In the genomic region with DNA sequence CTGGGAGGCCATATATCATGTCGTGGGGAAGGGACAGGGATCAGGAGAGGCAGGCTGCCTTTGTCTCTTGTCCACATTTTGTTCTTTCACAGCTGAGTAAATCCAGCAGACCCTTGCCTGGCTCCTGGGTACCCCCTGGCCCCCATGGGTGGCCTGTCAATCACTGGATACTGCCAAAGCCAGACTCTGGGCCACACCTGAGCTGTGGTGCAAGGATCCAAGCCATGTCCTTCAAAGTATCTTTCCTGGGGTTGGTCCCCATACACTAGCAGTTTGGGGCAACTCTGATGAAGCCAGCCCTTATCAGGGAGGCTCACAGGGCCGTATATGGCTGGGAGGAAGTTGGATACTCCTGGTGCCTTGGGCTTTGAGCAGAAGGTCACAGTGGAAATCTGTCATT, we compare ENCODE assay signal across 10 mouse cellular contexts. TPM values are rescaled to one million over a fixed set of nuclear protein-coding genes. Genes with fewer than 3 reads are reported as not detected.
A peak's percentile ranks its signal among the peaks of the same experiment; 100 is the strongest.
DNase-seq lines count a peak whose midpoint lies in the region; ATAC-seq and TF ChIP-seq lines count a peak whose summit lies in the region.
"Had no signal": no experiment of that assay in that cellular context is flagged by ENCODE, and none has a peak within 500 bp of the region (broad histone marks: within the 10 kb centered on the region; RNA-seq: fewer than 3 reads in every experiment).

No protein-coding gene starts in this region.

- H3K36me3 ChIP-seq in forebrain, embryonic 12.5 days (replicated peaks): peaks cover 16% of the 10 kb centered on the region
- H3K36me3 ChIP-seq in hindbrain, embryonic 15.5 days: peaks cover 3% of the 10 kb centered on the region
- peaks cover 12% of the 10 kb centered on the region for H3K36me3 ChIP-seq in neural tube, embryonic 12.5 days

- DNase-seq in layer of hippocampus, adult 2 months (ENCODE audit: low spot score in 2 of 2): no peak
- DNase-seq in layer of hippocampus, adult 18-20 months (ENCODE audit: low spot score in 2 of 2): no peak
- no peak for DNase-seq in adrenal gland, postnatal 4 days (ENCODE audit: low spot score in 2 of 2)
- DNase-seq in gastrocnemius, adult 8-10 months (ENCODE audit: low spot score in 2 of 2): no peak
- DNase-seq in embryo, embryonic 9.5 days (ENCODE audit: extremely low spot score): no peak
- DNase-seq: right cerebral cortex, postnatal 4 days had no signal

- peaks cover 65% of the 10 kb centered on the region for H3K4me1 ChIP-seq in forebrain, embryonic 12.5 days
- H3K4me1 ChIP-seq in hindbrain, embryonic 15.5 days (replicated peaks): peaks cover 90% of the 10 kb centered on the region
- peaks cover 71% of the 10 kb centered on the region for H3K4me1 ChIP-seq in neural tube, embryonic 12.5 days

- no peak for TF ChIP-seq CTCF in layer of hippocampus, adult 2 months (conservative IDR thresholded peaks at IDR 0.05)

- H3K4me2 ChIP-seq in forebrain, embryonic 12.5 days: peak overlapping the region; percentile 92
- peak overlapping the region; percentile 66 for H3K4me2 ChIP-seq in hindbrain, embryonic 15.5 days
- peak overlapping the region; percentile 89 for H3K4me2 ChIP-seq in neural tube, embryonic 12.5 days (replicated peaks)

- H3K9ac ChIP-seq in forebrain, embryonic 12.5 days: peak overlapping the region; percentile 96
- peak overlapping the region; percentile 70 for H3K9ac ChIP-seq in hindbrain, embryonic 15.5 days
- peak overlapping the region; percentile 92 for H3K9ac ChIP-seq in neural tube, embryonic 12.5 days

- no peaks in the 10 kb centered on the region for H3K27me3 ChIP-seq in forebrain, embryonic 12.5 days
- H3K27me3 ChIP-seq in hindbrain, embryonic 15.5 days: no peaks in the 10 kb centered on the region
- H3K27me3 ChIP-seq in neural tube, embryonic 12.5 days (replicated peaks): no peaks in the 10 kb centered on the region

- no peak overlapping the region; the same call in 1 of the 2 replicates for H3K4me3 ChIP-seq in layer of hippocampus, adult 2 months
- peak overlapping the region; percentile 61 for H3K4me3 ChIP-seq in forebrain, embryonic 12.5 days (replicated peaks)
- H3K4me3 ChIP-seq in hindbrain, embryonic 15.5 days: peak overlapping the region; percentile 44
- peak overlapping the region; percentile 62 for H3K4me3 ChIP-seq in neural tube, embryonic 12.5 days

- H3K27ac ChIP-seq in layer of hippocampus, adult 2 months: peak overlapping the region; percentile 94
- peak overlapping the region; percentile 98 for H3K27ac ChIP-seq in forebrain, embryonic 12.5 days
- peak overlapping the region; percentile 93 for H3K27ac ChIP-seq in hindbrain, embryonic 15.5 days (replicated peaks)
- peak overlapping the region; percentile 57 for H3K27ac ChIP-seq in neural tube, embryonic 12.5 days

- no peak for ATAC-seq in forebrain, embryonic 12.5 days (ENCODE audit: low FRiP score)
- no peak for ATAC-seq in hindbrain, embryonic 15.5 days (ENCODE audit: low FRiP score, low read depth)
- ATAC-seq in neural tube, embryonic 12.5 days (ENCODE audit: low FRiP score, low read depth): no peak

- H3K9me3 ChIP-seq in forebrain, embryonic 12.5 days: no peaks in the 10 kb centered on the region
- no peaks in the 10 kb centered on the region for H3K9me3 ChIP-seq in hindbrain, embryonic 15.5 days
- no peaks in the 10 kb centered on the region for H3K9me3 ChIP-seq in neural tube, embryonic 12.5 days

- WGBS in forebrain, embryonic 12.5 days: 50% methylated on average over 2 of the region's 2 CpGs
- 17% methylated on average over 2 of the region's 2 CpGs for WGBS in hindbrain, embryonic 15.5 days
- 45% methylated on average over 2 of the region's 2 CpGs for WGBS in neural tube, embryonic 12.5 days

RNA-seq across cellular contexts. Expression of a gene that starts 19.1 kb away (rescaled TPM):
- under 1 TPM; 0.18 to 0.34 TPM for total RNA-seq in layer of hippocampus, adult 2 months (2021)
- under 1 TPM in 1 of 2 experiments, not detected in 1; 0.48 TPM for total RNA-seq in layer of hippocampus, adult 18-20 months (2021)
- polyA plus RNA-seq in forebrain, embryonic 12.5 days (2016; fragmentation: Nextera tagmentation; extraction: Ambion mirVana): 1.7 and 2.4 TPM in 2 replicates
- 0.79 and 0.95 TPM in 2 replicates for polyA plus RNA-seq in hindbrain, embryonic 15.5 days (2015; fragmentation: Nextera tagmentation; extraction: Ambion mirVana)
- 2.4 and 2.6 TPM in 2 replicates for polyA plus RNA-seq in neural tube, embryonic 12.5 days (2016; fragmentation: Nextera tagmentation; extraction: Ambion mirVana)
- 1 to 10 TPM; 6.2 to 7.8 TPM for total RNA-seq in adrenal gland, postnatal 4 days (2021)
- under 1 TPM in 3 of 4 experiments, not detected in 1; 0.13 to 0.27 (median 0.18) TPM for total RNA-seq in gastrocnemius, adult 8-10 months (2022)

RNA-seq across cellular contexts. Expression of a gene that starts 23.9 kb away (rescaled TPM):
- total RNA-seq in layer of hippocampus, adult 2 months (2021): 10 to 100 TPM; 89.7 to 90.5 TPM
- total RNA-seq in layer of hippocampus, adult 18-20 months (2021): 100 to 1,000 TPM; 100 to 108 TPM
- polyA plus RNA-seq in forebrain, embryonic 12.5 days (2016; fragmentation: Nextera tagmentation; extraction: Ambion mirVana): 180 and 222 TPM in 2 replicates
- polyA plus RNA-seq in hindbrain, embryonic 15.5 days (2015; fragmentation: Nextera tagmentation; extraction: Ambion mirVana): 116 and 122 TPM in 2 replicates
- polyA plus RNA-seq in neural tube, embryonic 12.5 days (2016; fragmentation: Nextera tagmentation; extraction: Ambion mirVana): 177 and 208 TPM in 2 replicates
- total RNA-seq in adrenal gland, postnatal 4 days (2021): 10 to 100 TPM; 38.3 to 62.3 TPM
- 10 to 100 TPM; 11.1 to 18.9 (median 12.8) TPM for total RNA-seq in gastrocnemius, adult 8-10 months (2022)

RNA-seq across cellular contexts. Expression of a gene that starts 56.5 kb away (rescaled TPM):
- total RNA-seq in layer of hippocampus, adult 2 months (2021): 1 to 10 TPM; 1.0 to 2.2 TPM
- total RNA-seq in layer of hippocampus, adult 18-20 months (2021): 1 to 10 TPM; 1.7 to 1.8 TPM
- polyA plus RNA-seq in forebrain, embryonic 12.5 days (2016; fragmentation: Nextera tagmentation; extraction: Ambion mirVana): 0.26 and 0.38 TPM in 2 replicates
- 2.1 and 2.4 TPM in 2 replicates for polyA plus RNA-seq in hindbrain, embryonic 15.5 days (2015; fragmentation: Nextera tagmentation; extraction: Ambion mirVana)
- polyA plus RNA-seq in neural tube, embryonic 12.5 days (2016; fragmentation: Nextera tagmentation; extraction: Ambion mirVana): 0.09 and 0.13 TPM in 2 replicates
- not detected for total RNA-seq in adrenal gland, postnatal 4 days (2021)
- total RNA-seq in gastrocnemius, adult 8-10 months (2022): not detected
- total RNA-seq: gastrocnemius, postnatal 25 days had no signal

Comparison
In these comparisons a context has a peak if more than half of its experiments do, and no peak if none do; other contexts are left out.
1. RNA of a gene that starts 19.1 kb away (total RNA-seq): 6.2 to 7.8 TPM in adrenal gland, postnatal 4 days; 0.48 TPM in layer of hippocampus, adult 18-20 months, 0.18 to 0.34 TPM in layer of hippocampus, adult 2 months and 0.13 to 0.27 TPM in gastrocnemius, adult 8-10 months; every median in the first group is over 4 times any median in the second.
2. Peak in every context shown above with its lines, with median percentiles within 50 percentile points of each other: H3K27ac ChIP-seq, H3K4me2 ChIP-seq and H3K9ac ChIP-seq.